Mouse (Mus musculus): ENCODE measurements around the gene Ubqln4. TPM values are rescaled to one million over a fixed set of nuclear protein-coding genes. Genes with fewer than 3 reads are reported as not detected.

Ubqln4 gene
- polyA plus RNA-seq, 1 experiment from 2014 or later, result 45.9 TPM

MicroRNA genes within 50 kb of the gene (microRNA counts, 519-probe panel; counts per million panel counts)
- microRNA mmu-miR-1905, result not detected

Small RNA genes within 50 kb of the gene (microRNA-seq; reads per million reads assigned to microRNA genes)
- not detected for gene Mir1905

Other genes with a start within 250 kb of the Ubqln4 start
- 106 and 107 TPM in 2 replicates for gene Glmp, start 228.7 kb upstream of the Ubqln4 start, polyA plus RNA-seq (2015; fragmentation: Nextera tagmentation; extraction: Ambion mirVana)
- 1.1 and 1.6 TPM in 2 replicates for gene Tmem79, start 217.6 kb upstream of the Ubqln4 start, polyA plus RNA-seq (2015; fragmentation: Nextera tagmentation; extraction: Ambion mirVana)
- 73.2 and 74.9 TPM in 2 replicates for gene Smg5, start 217.5 kb upstream of the Ubqln4 start, polyA plus RNA-seq (2015; fragmentation: Nextera tagmentation; extraction: Ambion mirVana)
- gene Paqr6, start 189.2 kb upstream of the Ubqln4 start, polyA plus RNA-seq (2015; fragmentation: Nextera tagmentation; extraction: Ambion mirVana), result 1.1 and 1.8 TPM in 2 replicates
- gene Bglap3, start 181.0 kb upstream of the Ubqln4 start, polyA plus RNA-seq (2015; fragmentation: Nextera tagmentation; extraction: Ambion mirVana), result not detected in 2 replicates
- not detected in 2 replicates for gene Bglap2, start 175.1 kb upstream of the Ubqln4 start, polyA plus RNA-seq (2015; fragmentation: Nextera tagmentation; extraction: Ambion mirVana)
- gene Bglap, start 169.3 kb upstream of the Ubqln4 start, polyA plus RNA-seq (2015; fragmentation: Nextera tagmentation; extraction: Ambion mirVana), result 0.50 TPM in 1 of 2 replicates, not detected in the other
- gene Pmf1, start 143.4 kb upstream of the Ubqln4 start, polyA plus RNA-seq (2015; fragmentation: Nextera tagmentation; extraction: Ambion mirVana), result 23.6 and 26.7 TPM in 2 replicates
- gene Slc25a44, start 128.6 kb upstream of the Ubqln4 start, polyA plus RNA-seq (2015; fragmentation: Nextera tagmentation; extraction: Ambion mirVana), result 39.6 and 41.2 TPM in 2 replicates
- 39.1 and 39.3 TPM in 2 replicates for gene Sema4a, start 92.6 kb upstream of the Ubqln4 start, polyA plus RNA-seq (2015; fragmentation: Nextera tagmentation; extraction: Ambion mirVana)
- 51.1 and 51.6 TPM in 2 replicates for gene Lmna, start 43.8 kb upstream of the Ubqln4 start, polyA plus RNA-seq (2015; fragmentation: Nextera tagmentation; extraction: Ambion mirVana)
- gene Mex3a, start 21.4 kb upstream of the Ubqln4 start, polyA plus RNA-seq (2015; fragmentation: Nextera tagmentation; extraction: Ambion mirVana), result 37.0 and 37.7 TPM in 2 replicates
- gene Rab25, start 5.5 kb upstream of the Ubqln4 start, polyA plus RNA-seq (2015; fragmentation: Nextera tagmentation; extraction: Ambion mirVana), result 0.41 and 1.3 TPM in 2 replicates
- gene Lamtor2, start 684 bp upstream of the Ubqln4 start, polyA plus RNA-seq (2015; fragmentation: Nextera tagmentation; extraction: Ambion mirVana), result 206 and 232 TPM in 2 replicates
- 133 and 143 TPM in 2 replicates for gene Ssr2, start 22.1 kb downstream of the Ubqln4 start, polyA plus RNA-seq (2015; fragmentation: Nextera tagmentation; extraction: Ambion mirVana)
- 138 and 145 TPM in 2 replicates for gene Arhgef2, start 52.2 kb downstream of the Ubqln4 start, polyA plus RNA-seq (2015; fragmentation: Nextera tagmentation; extraction: Ambion mirVana)
- gene Rxfp4, start 99.4 kb downstream of the Ubqln4 start, polyA plus RNA-seq (2015; fragmentation: Nextera tagmentation; extraction: Ambion mirVana), result not detected in 2 replicates
- 88.9 and 92.9 TPM in 2 replicates for gene Khdc4, start 132.0 kb downstream of the Ubqln4 start, polyA plus RNA-seq (2015; fragmentation: Nextera tagmentation; extraction: Ambion mirVana)
- 62.0 and 64.0 TPM in 2 replicates for gene Rit1, start 163.1 kb downstream of the Ubqln4 start, polyA plus RNA-seq (2015; fragmentation: Nextera tagmentation; extraction: Ambion mirVana)
- 204 and 208 TPM in 2 replicates for gene Syt11, start 221.4 kb downstream of the Ubqln4 start, polyA plus RNA-seq (2015; fragmentation: Nextera tagmentation; extraction: Ambion mirVana)

Measured in midbrain, embryonic 15.5 days (tissue).